Mouse (Mus musculus) kidney, postnatal 0 days (tissue): ENCODE measurements around the gene Tmprss15. TPM values are rescaled to one million over a fixed set of nuclear protein-coding genes. Genes with fewer than 3 reads are reported as not detected.

Source experiments
- ATAC-seq: fragments of 200-750 bp; cut with Nextera tagmentation; replicated peaks from 2 replicates; pipeline ENCODE4 v1.8.0; 2017; ENCODE audit warnings: low read depth, moderate number of reproducible peaks, moderate TSS enrichment, moderate library complexity; ENCODE audit not compliant: low FRiP score
- DNase-seq: peaks from one replicate; pipeline ENCODE4 v3.0.0-alpha.2; 2016; ENCODE audit warnings: low spot score
- H3K27ac ChIP-seq: fragments of 300-500 bp; sonication (generic); 2 replicates; pipeline ENCODE4 v1.5.1; 2014; ENCODE audit warnings: mild to moderate bottlenecking
- H3K27me3 ChIP-seq: fragments of 300-500 bp; sonication (generic); 2 replicates; pipeline ENCODE4 v1.6.1; 2014; ENCODE audit warnings: low read length, mixed read lengths; ENCODE audit not compliant: insufficient read depth
- H3K36me3 ChIP-seq: fragments of 300-500 bp; sonication (generic); 2 replicates; pipeline ENCODE4 v1.6.1; 2014; ENCODE audit warnings: low read length, mixed read lengths; ENCODE audit not compliant: insufficient read depth
- H3K4me1 ChIP-seq: fragments of 300-500 bp; sonication (generic); replicated peaks from 2 replicates; pipeline ENCODE4 v1.6.1; 2014; ENCODE audit warnings: antibody characterized with exemption, low read length, mixed read lengths; ENCODE audit not compliant: insufficient read depth
- H3K4me2 ChIP-seq: fragments of 300-500 bp; sonication (generic); 2 replicates; pipeline ENCODE4 v1.6.1; 2014; ENCODE audit warnings: mild to moderate bottlenecking, low read length, moderate library complexity, mixed read lengths
- H3K4me3 ChIP-seq: fragments of 300-500 bp; sonication (generic); replicated peaks from 2 replicates; pipeline ENCODE4 v1.5.1; 2014; ENCODE audit warnings: low read depth, low read length
- H3K9ac ChIP-seq: fragments of 300-500 bp; sonication (generic); 2 replicates; pipeline ENCODE4 v1.6.1; 2014; ENCODE audit warnings: low read depth, low read length
- H3K9me3 ChIP-seq: fragments of 300-500 bp; sonication (generic); replicated peaks from 2 replicates; pipeline ENCODE4 v1.6.1; 2016; ENCODE audit warnings: low read length, inconsistent platforms, mixed read lengths
- CTCF ChIP-seq: IDR thresholded peaks from 2 replicates; pipeline ENCODE4 v1.5.1; 2016; ENCODE audit warnings: antibody characterized with exemption, low read depth, mild to moderate bottlenecking, moderate library complexity
- WGBS: fragments of 180-500 bp; shearing (Covaris S2); extraction: QIAGEN DNeasy Blood & Tissue Kit; methylation state at CpG from one replicate; pipeline ENCODE4 v1.1.7; 2014; 5-methylcytosine and 5-hydroxymethylcytosine counted together
- polyA plus RNA-seq: library from polyadenylated mRNA; unstranded; fragments of >200 nt; fragmentation: Nextera tagmentation; extraction: Ambion mirVana; gene quantifications from 2 replicates; pipeline ENCODE4 v1.2.1, GENCODE M21; 2015

The Tmprss15 gene
- polyA plus RNA-seq = not detected in 2 replicates

- Histone ChIP-seq H3K36me3 (no peaks in the 10 kb centered on the region), H3K27me3 (no peaks in the 10 kb centered on the region), H3K9me3 (no peaks in the 10 kb centered on the region), H3K9ac (no peak within 1 kb of the TSS), H3K4me3 (no peak within 1 kb of the TSS), H3K4me1 (no peaks in the 10 kb centered on the region), H3K27ac (no peak within 1 kb of the TSS), H3K4me2 (no peak within 1 kb of the TSS)
- TF ChIP-seq CTCF = no peak
- no peak for ATAC-seq
- 77% methylated on average over 4 of the region's 4 CpGs for WGBS
- no peak for DNase-seq
Observed at GRCm38 (mm10) chr16:79090997-79091396, at the start of gene Tmprss15. Gene Tmprss15 (minus strand): TSS chr16:79091097.

- no peak for TF ChIP-seq CTCF
- H3K27me3 ChIP-seq = no peaks in the 10 kb centered on the region
- H3K27ac ChIP-seq = no peak overlapping the region
- H3K4me2 ChIP-seq = no peak overlapping the region
- H3K4me3 ChIP-seq = no peak overlapping the region
- no peaks in the 10 kb centered on the region for H3K36me3 ChIP-seq
- WGBS = 79% methylated on average over 1 of the region's 1 CpGs
- H3K9me3 ChIP-seq = no peaks in the 10 kb centered on the region
- no peak overlapping the region for H3K9ac ChIP-seq
- no peak for DNase-seq
- H3K4me1 ChIP-seq = no peaks in the 10 kb centered on the region
- ATAC-seq = no peak
Observed at GRCm38 (mm10) chr16:79114879-79115278, 24.0 kb upstream of the Tmprss15 start.

- no peaks in the 10 kb centered on the region for H3K4me1 ChIP-seq
- no peak for DNase-seq
- H3K27me3 ChIP-seq = no peaks in the 10 kb centered on the region
- H3K9me3 ChIP-seq = no peaks in the 10 kb centered on the region
- H3K36me3 ChIP-seq = no peaks in the 10 kb centered on the region
- no peak overlapping the region for H3K4me3 ChIP-seq
- no peak for ATAC-seq
- H3K4me2 ChIP-seq = no peak overlapping the region
- TF ChIP-seq CTCF = no peak
- no peak overlapping the region for H3K27ac ChIP-seq
- 35% methylated on average over 1 of the region's 1 CpGs for WGBS
- H3K9ac ChIP-seq = no peak overlapping the region
Observed at GRCm38 (mm10) chr16:79109516-79109915, 18.6 kb upstream of the Tmprss15 start.

GRCm38 (mm10) chr16:79108969-79109368 lies 18.1 kb upstream of the Tmprss15 start:
- Histone ChIP-seq H3K9ac (no peak overlapping the region), H3K4me3 (no peak overlapping the region), H3K36me3 (no peaks in the 10 kb centered on the region), H3K4me1 (no peaks in the 10 kb centered on the region), H3K4me2 (no peak overlapping the region), H3K27ac (no peak overlapping the region), H3K9me3 (no peaks in the 10 kb centered on the region), H3K27me3 (no peaks in the 10 kb centered on the region)
- DNase-seq (peak; percentile 0), ATAC-seq (no peak)
- 55% methylated on average over 5 of the region's 5 CpGs for WGBS
- no peak for TF ChIP-seq CTCF

GRCm38 (mm10) chr16:79100325-79100724 lies 9.4 kb upstream of the Tmprss15 start:
- Histone ChIP-seq H3K9ac (no peak overlapping the region), H3K27ac (no peak overlapping the region), H3K4me3 (no peak overlapping the region), H3K27me3 (no peaks in the 10 kb centered on the region), H3K36me3 (no peaks in the 10 kb centered on the region), H3K4me2 (no peak overlapping the region), H3K4me1 (no peaks in the 10 kb centered on the region), H3K9me3 (no peaks in the 10 kb centered on the region)
- ATAC-seq (no peak), DNase-seq (no peak)
- no peak for TF ChIP-seq CTCF
- 87% methylated on average over 2 of the region's 2 CpGs for WGBS

- ATAC-seq (no peak), DNase-seq (no peak)
- WGBS = 94% methylated on average over 2 of the region's 2 CpGs
- no peaks in the 10 kb centered on the region for H3K4me1 ChIP-seq
- H3K36me3 ChIP-seq = no peaks in the 10 kb centered on the region
- H3K4me3 ChIP-seq = no peak overlapping the region
- no peak overlapping the region for H3K4me2 ChIP-seq
- H3K9ac ChIP-seq = no peak overlapping the region
- no peak overlapping the region for H3K27ac ChIP-seq
- no peaks in the 10 kb centered on the region for H3K27me3 ChIP-seq
- no peaks in the 10 kb centered on the region for H3K9me3 ChIP-seq
- TF ChIP-seq CTCF = no peak
Observed at GRCm38 (mm10) chr16:79098321-79098720, 7.4 kb upstream of the Tmprss15 start.

- Histone ChIP-seq H3K27me3 (no peaks in the 10 kb centered on the region), H3K4me1 (no peaks in the 10 kb centered on the region), H3K27ac (no peak overlapping the region), H3K9me3 (no peaks in the 10 kb centered on the region), H3K9ac (no peak overlapping the region), H3K36me3 (no peaks in the 10 kb centered on the region), H3K4me2 (no peak overlapping the region), H3K4me3 (no peak overlapping the region)
- DNase-seq = no peak
- no peak for TF ChIP-seq CTCF
- 82% methylated on average over 6 of the region's 6 CpGs for whole genome bisulfite sequencing
- no peak for ATAC-seq
Observed at GRCm38 (mm10) chr16:79086550-79086949, 4.3 kb downstream of the Tmprss15 start.
